Comparison of ENCODE assay signal across 8 mouse cellular contexts in genomic region chr13:18057231-18057912, GRCm38 (mm10).
DNase-seq lines count a peak whose midpoint lies in the region; ATAC-seq and TF ChIP-seq lines count a peak whose summit lies in the region.

No protein-coding gene starts in this region.

- TF ChIP-seq CTCF in hindbrain, postnatal 0 days (IDR thresholded peaks at IDR 0.05; ENCODE audit: low read depth), result peak; percentile 93

- no peak overlapping the region for H3K4me2 ChIP-seq in forebrain, embryonic 14.5 days (ENCODE audit: low read length)
- H3K4me2 ChIP-seq in hindbrain, postnatal 0 days (ENCODE audit: low read depth, low read length), result no peak overlapping the region
- H3K4me2 ChIP-seq in stomach, embryonic 15.5 days, result no peak overlapping the region

- no peak overlapping the region for H3K27ac ChIP-seq in forebrain, embryonic 14.5 days (ENCODE audit: low read depth, low read length)
- no peak overlapping the region for H3K27ac ChIP-seq in hindbrain, postnatal 0 days
- no peak overlapping the region for H3K27ac ChIP-seq in midbrain, embryonic 10.5 days (replicated peaks)
- H3K27ac ChIP-seq in stomach, embryonic 15.5 days, result no peak overlapping the region

- H3K4me3 ChIP-seq in forebrain, embryonic 14.5 days (ENCODE audit: low read depth, low read length), result no peak overlapping the region
- H3K4me3 ChIP-seq in hindbrain, postnatal 0 days (ENCODE audit: low read length), result no peak overlapping the region
- H3K4me3 ChIP-seq in midbrain, embryonic 10.5 days, result no peak overlapping the region
- no peak overlapping the region for H3K4me3 ChIP-seq in stomach, embryonic 15.5 days (replicated peaks)

- H3K4me1 ChIP-seq in forebrain, embryonic 14.5 days (ENCODE audit: control insufficient read depth, insufficient read depth, low read length), result no peaks in the 10 kb centered on the region
- no peaks in the 10 kb centered on the region for H3K4me1 ChIP-seq in hindbrain, postnatal 0 days (ENCODE audit: insufficient read depth, low read length)
- no peaks in the 10 kb centered on the region for H3K4me1 ChIP-seq in midbrain, embryonic 10.5 days
- H3K4me1 ChIP-seq in stomach, embryonic 15.5 days, result no peaks in the 10 kb centered on the region

- no peak overlapping the region for H3K9ac ChIP-seq in forebrain, embryonic 14.5 days (ENCODE audit: low read length)
- no peak overlapping the region for H3K9ac ChIP-seq in hindbrain, postnatal 0 days (replicated peaks; ENCODE audit: low read length)
- no peak overlapping the region for H3K9ac ChIP-seq in stomach, embryonic 15.5 days

- H3K27me3 ChIP-seq in forebrain, embryonic 14.5 days (replicated peaks; ENCODE audit: control insufficient read depth, insufficient read depth, low read length), result no peaks in the 10 kb centered on the region
- no peaks in the 10 kb centered on the region for H3K27me3 ChIP-seq in hindbrain, postnatal 0 days (ENCODE audit: insufficient read depth, low read length)
- no peaks in the 10 kb centered on the region for H3K27me3 ChIP-seq in midbrain, embryonic 10.5 days (ENCODE audit: low read depth, poor library complexity, severe bottlenecking)
- no peaks in the 10 kb centered on the region for H3K27me3 ChIP-seq in stomach, embryonic 15.5 days (replicated peaks)

- H3K9me3 ChIP-seq in forebrain, embryonic 14.5 days (replicated peaks; ENCODE audit: control insufficient read depth, low read length), result peaks cover 2% of the 10 kb centered on the region; the same call in 1 of the 2 replicates
- 0 out of 2 replicates have a peak, but pooled peaks cover 2% of the 10 kb centered on the region for H3K9me3 ChIP-seq in hindbrain, postnatal 0 days (ENCODE audit: low read length)
- H3K9me3 ChIP-seq in midbrain, embryonic 10.5 days (replicated peaks), result peaks cover 9% of the 10 kb centered on the region
- H3K9me3 ChIP-seq in stomach, embryonic 15.5 days, result no peaks in the 10 kb centered on the region

- H3K36me3 ChIP-seq in forebrain, embryonic 14.5 days (ENCODE audit: control insufficient read depth, insufficient read depth, low read length), result no peaks in the 10 kb centered on the region
- no peaks in the 10 kb centered on the region for H3K36me3 ChIP-seq in hindbrain, postnatal 0 days (ENCODE audit: insufficient read depth, low read length)
- no peaks in the 10 kb centered on the region for H3K36me3 ChIP-seq in midbrain, embryonic 10.5 days
- no peaks in the 10 kb centered on the region for H3K36me3 ChIP-seq in stomach, embryonic 15.5 days

- peak; percentile 75; the same call in 1 of the 2 replicates for ATAC-seq in cerebellum, adult (ENCODE audit: insufficient number of reproducible peaks, low FRiP score, low TSS enrichment)
- ATAC-seq in forebrain, embryonic 14.5 days, result peak; percentile 96
- ATAC-seq in hindbrain, postnatal 0 days, result peak; percentile 89
- peak; percentile 35; the same call in 1 of the 2 replicates for ATAC-seq in stomach, embryonic 15.5 days (ENCODE audit: insufficient read depth, low FRiP score, low read depth)

- 33% methylated on average over 8 of the region's 8 CpGs for WGBS in forebrain, embryonic 14.5 days
- 32% methylated on average over 8 of the region's 8 CpGs for WGBS in hindbrain, postnatal 0 days
- 40% methylated on average over 8 of the region's 8 CpGs for whole genome bisulfite sequencing in midbrain, embryonic 10.5 days
- 27% methylated on average over 8 of the region's 8 CpGs for WGBS in stomach, embryonic 15.5 days

- peak; percentile 3 for DNase-seq in ovary, postnatal 10 days (ENCODE audit: low spot score)
- no peak for DNase-seq in ovary, adult 18-20 months (ENCODE audit: low spot score)
- peak; percentile 90 for DNase-seq in forebrain, embryonic 14.5 days (ENCODE audit: low spot score)
- DNase-seq in hindbrain, postnatal 0 days (ENCODE audit: low spot score), result peak; percentile 90
- peak; percentile 12 to 67 for DNase-seq in layer of hippocampus, postnatal 25 days (ENCODE audit: extremely low spot score in 1 of 2, low spot score in 1 of 2)
- peak; percentile 46 for DNase-seq in midbrain, embryonic 10.5 days (ENCODE audit: low spot score)

Comparison
In these comparisons a context has a peak if more than half of its experiments do, and no peak if none do; other contexts are left out.
1. ATAC-seq: peak in every context shown above with its lines; median percentile 96 in forebrain, embryonic 14.5 days; 89 in hindbrain, postnatal 0 days; 75 in cerebellum, adult; 35 in stomach, embryonic 15.5 days.